Mouse (Mus musculus) kidney, adult 2 months (tissue): Measurements from ENCODE around the gene Wdr62. TPM values are rescaled to one million over a fixed set of nuclear protein-coding genes. Genes with fewer than 3 reads are reported as not detected.
A peak's percentile ranks its signal among the peaks of the same experiment; 100 is the strongest.

Experiments
- DNase-seq: peaks from one replicate; pipeline ENCODE4 v3.0.0; 2021
- H3K27ac ChIP-seq: fragments of 200-500 bp; 2 replicates; pipeline ENCODE4 v1.5.1; 2012; ENCODE audit warnings: low read depth, low read length, control low read depth, inconsistent platforms; ENCODE audit not compliant: insufficient read depth
- H3K27me3 ChIP-seq: fragments of 200-500 bp; replicated peaks from 2 replicates; pipeline ENCODE4 v1.6.1; 2012; ENCODE audit warnings: mild to moderate bottlenecking, moderate library complexity, low read length, inconsistent platforms; ENCODE audit not compliant: control insufficient read depth, insufficient read depth
- H3K36me3 ChIP-seq: fragments of 200-500 bp; 2 replicates; pipeline ENCODE4 v1.6.1; 2012; ENCODE audit warnings: mild to moderate bottlenecking, moderate library complexity, low read length, inconsistent platforms; ENCODE audit not compliant: control insufficient read depth, insufficient read depth
- H3K4me1 ChIP-seq: fragments of 200-500 bp; 2 replicates; pipeline ENCODE4 v1.6.1; 2011; ENCODE audit warnings: low read length; ENCODE audit not compliant: control insufficient read depth, insufficient read depth
- H3K4me3 ChIP-seq: fragments of 200-500 bp; 2 replicates; pipeline ENCODE4 v1.5.1; 2011; ENCODE audit warnings: mild to moderate bottlenecking, low read depth, low read length, control low read depth; ENCODE audit not compliant: insufficient read depth
- CTCF ChIP-seq: fragments of 200-500 bp; conservative IDR thresholded peaks from 2 replicates; pipeline ENCODE4 v1.5.1; 2011; ENCODE audit warnings: low read depth, mild to moderate bottlenecking, control low read depth, low read length, moderate library complexity, mixed read lengths; ENCODE audit not compliant: insufficient read depth, insufficient read length
- POLR2A ChIP-seq: fragments of 200-500 bp; IDR thresholded peaks from one replicate; pipeline ENCODE4 v1.6.1; 2011; ENCODE audit warnings: low read depth, low read length, control low read depth
- WGBS: fragments of 180-500 bp; shearing (Covaris S2); methylation state at CpG from one replicate; pipeline ENCODE4 v1.1.7; 2018; 5-methylcytosine and 5-hydroxymethylcytosine counted together
- polyA plus RNA-seq: library from polyadenylated mRNA; depleted of rRNA; stranded (reverse); fragments of >200 nt; gene quantifications from 2 replicates; pipeline ENCODE4 v1.2.3, GENCODE M21; 2012; rRNA removed

The Wdr62 gene
- polyA plus RNA-seq, result 5.8 and 7.2 TPM in 2 replicates

GRCm38 (mm10) chr7:30279951-30280669 is at the start of gene Wdr62, which contains the start of gene Thap8:
Gene Wdr62 (minus strand): TSS chr7:30280419.
Gene Thap8 (plus strand): TSS chr7:30280094.
- Histone ChIP-seq H3K27me3 (no peaks in the 10 kb centered on the region), H3K36me3 (no peaks in the 10 kb centered on the region), H3K4me3 (peak within 1 kb of the TSS; percentile 69), H3K27ac (peak within 1 kb of the TSS; percentile 91), H3K4me1 (no peaks in the 10 kb centered on the region)
- peak; percentile 96 for DNase-seq
- WGBS, result under 1% methylated on average over 49 of the region's 49 CpGs
- no peak for TF ChIP-seq POLR2A
- no peak for TF ChIP-seq CTCF

GRCm38 (mm10) chr7:30328379-30328778 is 48.2 kb upstream of the Wdr62 start:
- Histone ChIP-seq H3K4me1 (0 out of 2 replicates have a peak, but pooled peaks cover 2% of the 10 kb centered on the region), H3K4me3 (no peak overlapping the region), H3K27me3 (no peaks in the 10 kb centered on the region)

GRCm38 (mm10) chr7:30327140-30327539 is 46.9 kb upstream of the Wdr62 start:
- H3K4me1 ChIP-seq, result peaks cover 8% of the 10 kb centered on the region; the same call in 1 of the 2 replicates
- 28% methylated on average over 15 of the region's 15 CpGs for WGBS
- H3K4me3 ChIP-seq, result no peak overlapping the region
- no peak for TF ChIP-seq CTCF
- TF ChIP-seq POLR2A, result no peak
- peak; percentile 75 for DNase-seq
- H3K36me3 ChIP-seq, result no peaks in the 10 kb centered on the region
- no peak overlapping the region for H3K27ac ChIP-seq
- no peaks in the 10 kb centered on the region for H3K27me3 ChIP-seq

More at GRCm38 (mm10) chr7:30328379-30328778, 48.2 kb upstream of the Wdr62 start:
- TF ChIP-seq CTCF (no peak), POLR2A (no peak)
- 56% methylated on average over 10 of the region's 10 CpGs for WGBS
- no peaks in the 10 kb centered on the region for H3K36me3 ChIP-seq
- no peak for DNase-seq
- H3K27ac ChIP-seq, result no peak overlapping the region

- Histone ChIP-seq H3K27me3 (no peaks in the 10 kb centered on the region), H3K27ac (no peak overlapping the region), H3K4me1 (peaks cover 8% of the 10 kb centered on the region; the same call in 1 of the 2 replicates), H3K4me3 (no peak overlapping the region), H3K36me3 (no peaks in the 10 kb centered on the region)
- DNase-seq, result no peak
- TF ChIP-seq CTCF, result no peak
- no peak for TF ChIP-seq POLR2A
Measured at GRCm38 (mm10) chr7:30326427-30326826, 46.2 kb upstream of the Wdr62 start.

GRCm38 (mm10) chr7:30325364-30325763 is 45.1 kb upstream of the Wdr62 start:
- H3K36me3 ChIP-seq, result no peaks in the 10 kb centered on the region
- no peak overlapping the region for H3K4me3 ChIP-seq
- peaks cover 16% of the 10 kb centered on the region; the same call in 1 of the 2 replicates for H3K4me1 ChIP-seq
- 67% methylated on average over 2 of the region's 2 CpGs for WGBS
- peak; percentile 54 for TF ChIP-seq CTCF
- TF ChIP-seq POLR2A, result no peak
- DNase-seq, result peak; percentile 61
- H3K27me3 ChIP-seq, result no peaks in the 10 kb centered on the region
- no peak overlapping the region for H3K27ac ChIP-seq

GRCm38 (mm10) chr7:30324300-30324944 is 44.2 kb upstream of the Wdr62 start:
- Histone ChIP-seq H3K36me3 (no peaks in the 10 kb centered on the region), H3K4me3 (no peak overlapping the region), H3K27me3 (no peaks in the 10 kb centered on the region), H3K27ac (no peak overlapping the region), H3K4me1 (peaks cover 18% of the 10 kb centered on the region; the same call in 1 of the 2 replicates)
- 89% methylated on average over 5 of the region's 5 CpGs for WGBS
- DNase-seq, result no peak
- TF ChIP-seq CTCF (no peak), POLR2A (no peak)

- no peak for TF ChIP-seq POLR2A
- no peak for TF ChIP-seq CTCF
- Histone ChIP-seq H3K4me3 (peak within 1 kb of the TSS; percentile 47; the same call in 1 of the 2 replicates), H3K4me1 (peaks cover 19% of the 10 kb centered on the region; the same call in 1 of the 2 replicates)
Measured at GRCm38 (mm10) chr7:30323795-30324194, 43.6 kb upstream of the Wdr62 start, which contains the start of gene Sdhaf1. Gene Sdhaf1 (minus strand): TSS chr7:30323895.

More at GRCm38 (mm10) chr7:30323795-30324194, 43.6 kb upstream of the Wdr62 start, which contains the start of gene Sdhaf1:
- 81% methylated on average over 3 of the region's 3 CpGs for WGBS
- no peaks in the 10 kb centered on the region for H3K27me3 ChIP-seq
- H3K27ac ChIP-seq, result peak within 1 kb of the TSS; percentile 92
- no peaks in the 10 kb centered on the region for H3K36me3 ChIP-seq
- no peak for DNase-seq
